Mouse (Mus musculus) liver, adult 2 months (tissue): ENCODE measurements around the gene Sp140. TPM values are rescaled to one million over a fixed set of nuclear protein-coding genes. Genes with fewer than 3 reads are reported as not detected.

Experiments
- DNase-seq: peaks from one replicate; pipeline ENCODE4 v3.0.0-alpha.2; 2011; ENCODE audit warnings: low read depth, low spot score; ENCODE audit errors: extremely low read depth
- H3K27ac ChIP-seq: fragments of 200-500 bp; replicated peaks from 2 replicates; pipeline ENCODE4 v1.5.1; 2012; ENCODE audit warnings: low read depth, mild to moderate bottlenecking, control low read depth, inconsistent platforms, low read length; ENCODE audit not compliant: insufficient read depth
- H3K27me3 ChIP-seq: fragments of 200-500 bp; 2 replicates; pipeline ENCODE4 v1.6.1; 2012; ENCODE audit warnings: mild to moderate bottlenecking, moderate library complexity, low read length, inconsistent platforms; ENCODE audit not compliant: control insufficient read depth, insufficient read depth
- H3K36me3 ChIP-seq: fragments of 200-500 bp; 2 replicates; pipeline ENCODE4 v1.6.1; 2012; ENCODE audit warnings: low read length, inconsistent platforms; ENCODE audit not compliant: control insufficient read depth, insufficient read depth
- H3K4me1 ChIP-seq: fragments of 200-500 bp; 2 replicates; pipeline ENCODE4 v1.6.1; 2011; ENCODE audit warnings: low read length; ENCODE audit not compliant: control insufficient read depth, insufficient read depth
- H3K4me3 ChIP-seq: fragments of 200-500 bp; 2 replicates; pipeline ENCODE4 v1.5.1; 2011; ENCODE audit warnings: low read depth, mild to moderate bottlenecking, control low read depth, low read length, moderate library complexity; ENCODE audit not compliant: insufficient read depth
- H3K79me2 ChIP-seq: fragments of 200-500 bp; 2 replicates; pipeline ENCODE4 v1.6.1; 2012; ENCODE audit warnings: inconsistent platforms, mild to moderate bottlenecking, low read length, moderate library complexity; ENCODE audit not compliant: control insufficient read depth, insufficient read depth
- H3K9ac ChIP-seq: fragments of 200-500 bp; 2 replicates; pipeline ENCODE4 v1.6.1; 2012; ENCODE audit warnings: low read depth, mild to moderate bottlenecking, control low read depth, inconsistent platforms, low read length
- CTCF ChIP-seq: fragments of 200-500 bp; IDR thresholded peaks from 2 replicates; pipeline ENCODE4 v1.5.1; 2011; ENCODE audit warnings: low read depth, low read length, control low read depth
- POLR2A ChIP-seq: fragments of 200-500 bp; IDR thresholded peaks from 2 replicates; pipeline ENCODE4 v1.6.1; 2011; ENCODE audit warnings: low read length, control low read depth; ENCODE audit not compliant: insufficient read depth; ENCODE audit errors: extremely low read depth
- WGBS: fragments of 180-500 bp; shearing (Covaris S2); methylation state at CpG from one replicate; pipeline ENCODE4 v1.1.7; 2018; 5-methylcytosine and 5-hydroxymethylcytosine counted together
- polyA plus RNA-seq: library from polyadenylated mRNA; depleted of rRNA; stranded (reverse); fragments of >200 nt; gene quantifications from 2 replicates; pipeline ENCODE4 v1.2.3, GENCODE M21; 2012
- total RNA-seq: library from RNA; depleted of rRNA; stranded (reverse); fragments of >200 nt; gene quantifications from 2 replicates; pipeline ENCODE4 v1.2.3, GENCODE M21; 2014

Sp140 gene
- total and polyA plus RNA-seq, 2 experiments: 1.3 to 4.9 TPM

GRCm38 (mm10) chr1:85664266-85664665, 64.1 kb downstream of the Sp140 start:
- TF ChIP-seq CTCF: no peak
- no peak for TF ChIP-seq POLR2A
- H3K9ac ChIP-seq: no peak overlapping the region
- H3K27ac ChIP-seq: no peak overlapping the region
- H3K79me2 ChIP-seq: no peaks in the 10 kb centered on the region
- no peaks in the 10 kb centered on the region for H3K4me1 ChIP-seq
- no peak overlapping the region for H3K4me3 ChIP-seq
- no peaks in the 10 kb centered on the region for H3K27me3 ChIP-seq
- peaks cover 3% of the 10 kb centered on the region for H3K36me3 ChIP-seq
- no peak for DNase-seq

GRCm38 (mm10) chr1:85680226-85680625, 80.0 kb downstream of the Sp140 start:
- Histone ChIP-seq H3K9ac (no peak overlapping the region), H3K4me1 (no peaks in the 10 kb centered on the region), H3K27me3 (no peaks in the 10 kb centered on the region), H3K4me3 (no peak overlapping the region), H3K27ac (no peak overlapping the region), H3K36me3 (peaks cover 2% of the 10 kb centered on the region; the same call in 1 of the 2 replicates), H3K79me2 (no peaks in the 10 kb centered on the region)
- no peak for TF ChIP-seq CTCF
- no peak for TF ChIP-seq POLR2A
- WGBS: 73% methylated on average over 4 of the region's 4 CpGs
- DNase-seq: no peak

- TF ChIP-seq CTCF (no peak), POLR2A (no peak)
- WGBS: 60% methylated on average over 5 of the region's 5 CpGs
- no peak overlapping the region for H3K27ac ChIP-seq
Observed at GRCm38 (mm10) chr1:85686666-85687065, 86.5 kb downstream of the Sp140 start.

GRCm38 (mm10) chr1:85687346-85687745, 87.2 kb downstream of the Sp140 start:
- Histone ChIP-seq H3K4me1 (no peaks in the 10 kb centered on the region), H3K36me3 (no peaks in the 10 kb centered on the region; the same call in 1 of the 2 replicates), H3K27ac (no peak overlapping the region), H3K9ac (no peak overlapping the region), H3K27me3 (no peaks in the 10 kb centered on the region), H3K79me2 (no peaks in the 10 kb centered on the region), H3K4me3 (no peak overlapping the region)
- peak; percentile 7 for DNase-seq
- TF ChIP-seq CTCF (no peak), POLR2A (no peak)
- 73% methylated on average over 5 of the region's 5 CpGs for WGBS

More at GRCm38 (mm10) chr1:85686666-85687065, 86.5 kb downstream of the Sp140 start:
- no peak overlapping the region for H3K9ac ChIP-seq
- H3K4me1 ChIP-seq: no peaks in the 10 kb centered on the region
- H3K27me3 ChIP-seq: no peaks in the 10 kb centered on the region
- H3K79me2 ChIP-seq: no peaks in the 10 kb centered on the region
- H3K36me3 ChIP-seq: no peaks in the 10 kb centered on the region; the same call in 1 of the 2 replicates
- no peak for DNase-seq
- H3K4me3 ChIP-seq: no peak overlapping the region

GRCm38 (mm10) chr1:85690544-85690943, 90.4 kb downstream of the Sp140 start:
- no peak overlapping the region for H3K27ac ChIP-seq
- H3K4me3 ChIP-seq: no peak overlapping the region
- no peak for DNase-seq
- H3K4me1 ChIP-seq: no peaks in the 10 kb centered on the region
- WGBS: 81% methylated on average over 3 of the region's 3 CpGs
- no peaks in the 10 kb centered on the region for H3K27me3 ChIP-seq
- H3K36me3 ChIP-seq: no peaks in the 10 kb centered on the region; the same call in 1 of the 2 replicates
- no peak overlapping the region for H3K9ac ChIP-seq
- H3K79me2 ChIP-seq: no peaks in the 10 kb centered on the region
- TF ChIP-seq CTCF (no peak), POLR2A (no peak)

GRCm38 (mm10) chr1:85692281-85692680, 92.1 kb downstream of the Sp140 start:
- Histone ChIP-seq H3K27me3 (no peaks in the 10 kb centered on the region), H3K79me2 (no peaks in the 10 kb centered on the region), H3K27ac (no peak overlapping the region), H3K9ac (no peak overlapping the region), H3K4me1 (no peaks in the 10 kb centered on the region), H3K36me3 (peaks cover 2% of the 10 kb centered on the region; the same call in 1 of the 2 replicates), H3K4me3 (no peak overlapping the region)
- 33% methylated on average over 1 of the region's 1 CpGs for WGBS
- TF ChIP-seq POLR2A (no peak), CTCF (no peak)
- DNase-seq: no peak
